Mouse (Mus musculus) retina, adult 2 months (tissue): Measurements from ENCODE around the gene Gabbr1.

Experiments
- DNase-seq: peaks from one replicate; pipeline ENCODE4 v3.0.0-alpha.2; 2012; ENCODE audit warnings: low read depth, low spot score

Gabbr1 gene

GRCm38 (mm10) chr17:37044651-37045244, 1.0 kb upstream of the Gabbr1 start:
- DNase-seq = no peak

- no peak for DNase-seq
Measured at GRCm38 (mm10) chr17:37046312-37047112, 746 bp downstream of the Gabbr1 start.

- DNase-seq = no peak
Measured at GRCm38 (mm10) chr17:37047332-37047976, 1.7 kb downstream of the Gabbr1 start.

GRCm38 (mm10) chr17:37047981-37048380, 2.2 kb downstream of the Gabbr1 start:
- no peak for DNase-seq

- no peak for DNase-seq
Measured at GRCm38 (mm10) chr17:37048383-37048782, 2.6 kb downstream of the Gabbr1 start.

- no peak for DNase-seq
Measured at GRCm38 (mm10) chr17:37049570-37050310, 4.0 kb downstream of the Gabbr1 start.

GRCm38 (mm10) chr17:37050399-37050798, 4.6 kb downstream of the Gabbr1 start:
- no peak for DNase-seq

- no peak for DNase-seq
Measured at GRCm38 (mm10) chr17:37050876-37051275, 5.1 kb downstream of the Gabbr1 start.

- no peak for DNase-seq
Measured at GRCm38 (mm10) chr17:37051745-37052144, 6.0 kb downstream of the Gabbr1 start.

GRCm38 (mm10) chr17:37056957-37057356, 11.2 kb downstream of the Gabbr1 start:
- no peak for DNase-seq

GRCm38 (mm10) chr17:37061435-37061834, 15.7 kb downstream of the Gabbr1 start:
- no peak for DNase-seq

GRCm38 (mm10) chr17:37062101-37062641, 16.4 kb downstream of the Gabbr1 start:
- DNase-seq = no peak

- DNase-seq = no peak
Measured at GRCm38 (mm10) chr17:37063063-37063462, 17.3 kb downstream of the Gabbr1 start.

- no peak for DNase-seq
Measured at GRCm38 (mm10) chr17:37063686-37064495, 18.1 kb downstream of the Gabbr1 start.

- DNase-seq = no peak
Measured at GRCm38 (mm10) chr17:37065993-37066392, 20.2 kb downstream of the Gabbr1 start.

GRCm38 (mm10) chr17:37067861-37068260, 22.1 kb downstream of the Gabbr1 start:
- DNase-seq = no peak

- DNase-seq = no peak
Measured at GRCm38 (mm10) chr17:37070121-37070520, 24.4 kb downstream of the Gabbr1 start.

GRCm38 (mm10) chr17:37072080-37072729, 26.4 kb downstream of the Gabbr1 start:
- DNase-seq = no peak

GRCm38 (mm10) chr17:37072730-37073276, 27.0 kb downstream of the Gabbr1 start:
- DNase-seq = no peak

- DNase-seq = no peak
Measured at GRCm38 (mm10) chr17:37075181-37075580, 29.4 kb downstream of the Gabbr1 start.
